Mouse (Mus musculus): Measurements from ENCODE around the gene Rfc5. TPM values are rescaled to one million over a fixed set of nuclear protein-coding genes. Genes with fewer than 3 reads are reported as not detected.
"Not testable (repeated sequence)": the region's sequence is repeated elsewhere in the genome, so short reads cannot be mapped to it uniquely, and the experiment has no call there.

The Rfc5 gene
- polyA plus RNA-seq, 1 experiment from 2014 or later: 105 TPM

DNA sequence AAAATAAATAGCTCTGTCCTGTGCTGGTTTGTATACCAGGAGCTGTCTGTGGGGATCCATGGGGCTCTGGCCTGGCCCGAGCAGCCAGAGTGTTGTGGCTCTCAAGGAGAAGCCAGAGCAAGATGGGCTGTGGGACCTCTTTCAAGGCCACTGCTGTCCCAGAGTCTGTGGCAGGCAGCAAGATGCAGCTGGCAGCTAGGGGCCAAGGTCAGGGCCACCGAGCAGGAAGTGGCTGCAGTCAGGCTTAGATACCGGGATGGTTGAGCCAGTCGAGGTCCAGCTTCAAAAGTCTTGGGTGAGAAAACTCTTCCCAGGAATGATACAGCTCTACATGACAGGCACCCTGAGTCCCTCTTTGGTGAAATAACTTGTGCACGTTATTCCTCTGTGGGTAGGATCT, 41.8 kb downstream of the Rfc5 start:
- H3K9me3 ChIP-seq: 0 out of 2 replicates have a peak, but pooled peaks cover 10% of the 10 kb centered on the region
- H3K9ac ChIP-seq (replicated peaks): no peak overlapping the region
- H3K36me3 ChIP-seq: 0 out of 2 replicates have a peak, but pooled peaks cover 6% of the 10 kb centered on the region
- H3K27ac ChIP-seq: no peak overlapping the region
- no peak overlapping the region for H3K4me3 ChIP-seq (replicated peaks)
- WGBS: 79% methylated on average over 5 of the region's 5 CpGs
- H3K27me3 ChIP-seq: no peaks in the 10 kb centered on the region
- no peak for ATAC-seq (ENCODE audit: insufficient number of reproducible peaks, insufficient read depth, low FRiP score, low TSS enrichment, low read depth)
- no peak overlapping the region for H3K4me2 ChIP-seq
- H3K4me1 ChIP-seq (replicated peaks): no peaks in the 10 kb centered on the region

DNA sequence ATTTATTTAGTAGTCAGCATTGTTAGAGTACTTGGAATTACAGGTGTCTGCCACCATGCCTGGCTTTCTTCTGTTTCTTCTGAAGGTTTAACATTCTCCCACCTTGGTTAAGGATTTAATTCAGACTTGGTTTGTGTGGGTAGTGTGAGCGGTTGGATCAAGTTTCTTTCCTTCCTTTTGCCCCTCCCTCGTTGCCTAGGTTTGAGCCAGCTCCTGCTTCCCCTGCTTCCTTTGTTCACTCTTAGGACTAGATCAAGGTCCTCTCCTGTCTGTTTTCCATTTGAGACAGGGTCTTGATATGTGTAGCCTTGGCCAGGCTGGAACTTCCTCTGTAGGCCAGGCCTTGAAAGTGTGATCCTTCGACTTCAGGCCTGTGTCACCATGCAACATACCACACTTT, 42.6 kb downstream of the Rfc5 start:
- Histone ChIP-seq H3K4me3 (replicated peaks) (no peak overlapping the region), H3K9ac (replicated peaks) (no peak overlapping the region), H3K4me1 (replicated peaks) (no peaks in the 10 kb centered on the region), H3K9me3 (0 out of 2 replicates have a peak, but pooled peaks cover 10% of the 10 kb centered on the region), H3K27me3 (no peaks in the 10 kb centered on the region), H3K27ac (no peak overlapping the region), H3K4me2 (no peak overlapping the region), H3K36me3 (0 out of 2 replicates have a peak, but pooled peaks cover 6% of the 10 kb centered on the region)
- WGBS: 49% methylated on average over 3 of the region's 3 CpGs
- no peak for ATAC-seq (ENCODE audit: insufficient number of reproducible peaks, insufficient read depth, low FRiP score, low TSS enrichment, low read depth)

DNA sequence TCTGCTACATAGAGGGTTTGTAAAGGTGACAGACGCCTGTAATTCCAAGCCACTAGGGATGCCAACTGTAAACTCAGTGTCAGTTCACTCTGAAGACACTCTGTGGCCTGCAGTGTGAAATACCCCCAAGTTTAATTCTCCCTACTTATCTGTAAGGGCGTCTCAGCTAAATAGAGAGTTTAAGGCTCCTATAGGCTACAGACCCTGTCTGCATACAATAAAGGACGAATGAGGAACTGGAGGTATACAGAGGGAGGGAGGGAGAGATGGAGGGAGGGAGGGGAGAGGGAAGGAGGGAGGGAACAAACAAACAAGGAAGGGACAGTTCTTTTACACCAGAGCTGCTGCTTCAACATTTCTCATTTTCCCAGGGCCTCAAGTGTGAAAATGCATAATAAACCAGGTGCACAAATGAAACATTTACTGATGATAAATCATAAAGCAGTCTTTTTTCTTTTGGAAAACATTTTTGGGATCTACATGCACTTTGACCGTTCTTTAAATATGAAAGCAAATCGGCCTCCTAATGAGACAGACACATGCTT, 43.3 kb downstream of the Rfc5 start:
- no peak overlapping the region for H3K4me2 ChIP-seq
- H3K9ac ChIP-seq (replicated peaks): no peak overlapping the region
- H3K27ac ChIP-seq: no peak overlapping the region
- 0 out of 2 replicates have a peak, but pooled peaks cover 6% of the 10 kb centered on the region for H3K36me3 ChIP-seq
- H3K4me3 ChIP-seq (replicated peaks): no peak overlapping the region
- ATAC-seq (ENCODE audit: insufficient number of reproducible peaks, insufficient read depth, low FRiP score, low TSS enrichment, low read depth): no peak
- no peaks in the 10 kb centered on the region for H3K4me1 ChIP-seq (replicated peaks)
- 0 out of 2 replicates have a peak, but pooled peaks cover 10% of the 10 kb centered on the region for H3K9me3 ChIP-seq
- no peaks in the 10 kb centered on the region for H3K27me3 ChIP-seq
- WGBS: 72% methylated on average over 5 of the region's 5 CpGs

GRCm38 (mm10) chr5:117344496-117344895, 44.4 kb downstream of the Rfc5 start:
- not testable (repeated sequence) for H3K9ac ChIP-seq (replicated peaks); ATAC-seq (ENCODE audit: insufficient number of reproducible peaks, insufficient read depth, low FRiP score, low TSS enrichment, low read depth); H3K4me2 ChIP-seq; H3K4me3 ChIP-seq (replicated peaks); H3K27me3 ChIP-seq; H3K4me1 ChIP-seq (replicated peaks); H3K27ac ChIP-seq; H3K36me3 ChIP-seq
- 93% methylated on average over 5 of the region's 5 CpGs for WGBS
- H3K9me3 ChIP-seq: 0 out of 2 replicates have a peak, but pooled peaks cover 10% of the 10 kb centered on the region

DNA sequence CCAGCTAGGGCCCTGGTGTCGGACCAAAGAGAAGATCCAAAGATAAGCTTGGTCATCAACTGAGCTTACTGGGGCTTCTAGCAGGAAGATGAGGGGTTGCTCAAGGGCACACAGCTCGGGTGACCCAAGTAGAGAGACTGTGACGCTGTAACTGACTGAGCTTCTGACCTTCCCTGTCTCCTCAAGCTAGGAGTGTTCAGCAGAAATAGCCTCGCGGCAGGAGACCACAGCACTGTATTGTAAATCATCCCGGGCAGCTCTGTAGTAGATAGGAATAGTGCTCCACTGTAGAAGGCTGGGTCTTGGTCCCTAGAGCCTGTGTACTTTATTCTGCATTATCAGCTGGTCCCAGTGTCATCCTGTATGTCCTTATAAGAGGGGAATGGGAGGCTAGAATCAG, 47.0 kb downstream of the Rfc5 start:
- no peak overlapping the region for H3K9ac ChIP-seq (replicated peaks)
- no peaks in the 10 kb centered on the region for H3K4me1 ChIP-seq (replicated peaks)
- no peak overlapping the region for H3K27ac ChIP-seq
- no peak for ATAC-seq (ENCODE audit: insufficient number of reproducible peaks, insufficient read depth, low FRiP score, low TSS enrichment, low read depth)
- WGBS: 70% methylated on average over 6 of the region's 6 CpGs
- no peaks in the 10 kb centered on the region for H3K27me3 ChIP-seq
- no peak overlapping the region for H3K4me2 ChIP-seq
- H3K4me3 ChIP-seq (replicated peaks): no peak overlapping the region
- H3K36me3 ChIP-seq: no peaks in the 10 kb centered on the region; the same call in 1 of the 2 replicates
- H3K9me3 ChIP-seq: peaks cover 2% of the 10 kb centered on the region; the same call in 1 of the 2 replicates

DNA sequence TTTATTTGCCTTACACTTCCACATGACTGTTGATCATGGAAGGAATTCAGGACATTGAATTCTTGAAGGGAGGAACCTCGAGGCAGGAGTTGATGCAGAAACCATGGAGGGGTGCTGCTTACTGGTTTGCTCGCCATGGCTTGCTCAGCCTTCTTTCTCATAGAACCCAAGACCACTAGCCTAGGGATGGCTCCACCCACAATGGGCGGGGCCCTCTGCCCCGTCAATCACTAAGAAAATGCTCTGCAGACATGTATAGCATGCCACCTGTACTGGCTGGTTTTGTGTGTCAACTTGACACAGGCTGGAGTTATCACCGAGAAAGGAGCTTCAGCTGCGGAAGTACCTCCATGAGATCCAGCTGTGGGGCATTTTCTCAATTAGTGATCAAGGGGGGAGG, 48.8 kb downstream of the Rfc5 start:
- Histone ChIP-seq H3K36me3 (peaks cover 1% of the 10 kb centered on the region; the same call in 1 of the 2 replicates), H3K4me2 (no peak overlapping the region), H3K27ac (no peak overlapping the region), H3K9me3 (peaks cover 6% of the 10 kb centered on the region; the same call in 1 of the 2 replicates), H3K4me1 (replicated peaks) (no peaks in the 10 kb centered on the region), H3K9ac (replicated peaks) (no peak overlapping the region), H3K27me3 (no peaks in the 10 kb centered on the region), H3K4me3 (replicated peaks) (no peak overlapping the region)
- WGBS: 83% methylated on average over 6 of the region's 6 CpGs
- ATAC-seq (ENCODE audit: insufficient number of reproducible peaks, insufficient read depth, low FRiP score, low TSS enrichment, low read depth): no peak

- WGBS: 86% methylated on average over 8 of the region's 8 CpGs
- Histone ChIP-seq H3K27ac (no peak overlapping the region), H3K36me3 (peaks cover 6% of the 10 kb centered on the region; the same call in 1 of the 2 replicates), H3K27me3 (no peaks in the 10 kb centered on the region), H3K9me3 (peaks cover 6% of the 10 kb centered on the region; the same call in 1 of the 2 replicates), H3K4me2 (no peak overlapping the region), H3K9ac (replicated peaks) (no peak overlapping the region), H3K4me1 (replicated peaks) (no peaks in the 10 kb centered on the region), H3K4me3 (replicated peaks) (no peak overlapping the region)
- no peak for ATAC-seq (ENCODE audit: insufficient number of reproducible peaks, insufficient read depth, low FRiP score, low TSS enrichment, low read depth)
These were observed 50.3 kb downstream of the Rfc5 start for GRCm38 (mm10) chr5:117338503-117338902.

DNA sequence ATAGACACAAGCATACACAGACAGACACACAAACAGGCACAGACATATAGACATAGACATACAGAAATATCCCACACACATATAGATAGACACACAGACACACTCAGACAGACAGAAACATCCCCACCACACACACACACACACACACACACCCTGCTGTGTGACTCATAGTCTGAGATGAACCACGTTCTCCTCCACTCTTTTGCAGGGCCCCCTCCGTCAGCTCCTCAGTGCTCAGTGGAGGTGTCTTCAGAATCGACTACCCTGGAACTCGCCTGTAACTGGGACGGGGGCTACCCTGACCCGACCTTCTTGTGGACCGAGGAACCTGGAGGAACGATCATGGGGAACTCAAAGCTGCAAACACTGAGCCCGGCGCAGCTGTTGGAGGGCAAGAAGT, 50.8 kb downstream of the Rfc5 start:
- Histone ChIP-seq H3K27ac (no peak overlapping the region), H3K9me3 (peaks cover 6% of the 10 kb centered on the region; the same call in 1 of the 2 replicates), H3K4me2 (no peak overlapping the region), H3K4me3 (replicated peaks) (no peak overlapping the region), H3K36me3 (peaks cover 6% of the 10 kb centered on the region; the same call in 1 of the 2 replicates), H3K27me3 (no peaks in the 10 kb centered on the region), H3K9ac (replicated peaks) (no peak overlapping the region), H3K4me1 (replicated peaks) (no peaks in the 10 kb centered on the region)
- no peak for ATAC-seq (ENCODE audit: insufficient number of reproducible peaks, insufficient read depth, low FRiP score, low TSS enrichment, low read depth)
- 83% methylated on average over 10 of the region's 10 CpGs for WGBS

DNA sequence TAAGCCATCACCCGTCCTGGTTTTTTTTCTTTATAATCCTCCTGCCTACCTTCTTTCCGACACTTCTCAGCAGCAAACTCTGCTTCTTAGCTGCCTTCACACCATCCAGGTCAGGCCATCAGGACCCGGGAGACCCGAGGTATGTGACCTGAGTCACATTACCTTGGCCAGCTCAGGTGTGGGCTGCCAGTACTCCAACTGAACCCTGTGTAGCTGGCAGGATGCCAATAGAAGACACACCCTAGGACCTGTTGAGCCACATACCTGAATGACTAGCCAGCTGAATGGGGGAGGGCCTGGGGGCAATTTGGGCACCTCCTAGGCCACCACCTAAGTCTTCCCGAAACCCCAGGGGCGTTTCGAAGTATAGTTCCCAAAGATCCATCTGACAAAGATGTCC, 58.4 kb downstream of the Rfc5 start:
- Histone ChIP-seq H3K4me3 (replicated peaks) (no peak overlapping the region), H3K27ac (no peak overlapping the region), H3K4me2 (no peak overlapping the region), H3K9ac (replicated peaks) (no peak overlapping the region), H3K36me3 (peaks cover 6% of the 10 kb centered on the region; the same call in 1 of the 2 replicates), H3K4me1 (replicated peaks) (no peaks in the 10 kb centered on the region), H3K27me3 (no peaks in the 10 kb centered on the region), H3K9me3 (no peaks in the 10 kb centered on the region)
- no peak for ATAC-seq (ENCODE audit: insufficient number of reproducible peaks, insufficient read depth, low FRiP score, low TSS enrichment, low read depth)
- WGBS: 84% methylated on average over 7 of the region's 7 CpGs

Other genes starting within 250 kb of the Rfc5 start
- 760 and 770 TPM in 2 replicates for gene Pebp1, start 101.4 kb downstream of the Rfc5 start, polyA plus RNA-seq (2016; fragmentation: Nextera tagmentation; extraction: Ambion mirVana)
- gene Vsig10, start 70.0 kb downstream of the Rfc5 start, polyA plus RNA-seq (2016; fragmentation: Nextera tagmentation; extraction: Ambion mirVana): 5.2 and 6.4 TPM in 2 replicates
- gene Wsb2, start 31.7 kb downstream of the Rfc5 start, polyA plus RNA-seq (2016; fragmentation: Nextera tagmentation; extraction: Ambion mirVana): 46.5 and 50.0 TPM in 2 replicates
- gene Ksr2, start 25.0 kb upstream of the Rfc5 start, polyA plus RNA-seq (2016; fragmentation: Nextera tagmentation; extraction: Ambion mirVana): 0.04 and 0.16 TPM in 2 replicates

Data from limb, embryonic 12.5 days (tissue).